Mouse (Mus musculus) midbrain, embryonic 12.5 days (tissue): ENCODE results near the gene Mapkap1. TPM values are rescaled to one million over a fixed set of nuclear protein-coding genes. Genes with fewer than 3 reads are reported as not detected.

Experiments
- ATAC-seq: fragments of 200-750 bp; cut with Nextera tagmentation; 2 replicates; pipeline ENCODE4 v1.8.0; 2017; ENCODE audit warnings: low read depth, moderate TSS enrichment, moderate library complexity; ENCODE audit not compliant: low FRiP score
- H3K27ac ChIP-seq: fragments of 300-500 bp; sonication (generic); replicated peaks from 2 replicates; pipeline ENCODE4 v1.5.1; 2016; ENCODE audit warnings: mild to moderate bottlenecking
- H3K27me3 ChIP-seq: fragments of 300-500 bp; sonication (generic); 2 replicates; pipeline ENCODE4 v1.6.1; 2016; ENCODE audit warnings: mild to moderate bottlenecking
- H3K36me3 ChIP-seq: fragments of 300-500 bp; sonication (generic); 2 replicates; pipeline ENCODE4 v1.6.1; 2016
- H3K4me1 ChIP-seq: fragments of 300-500 bp; sonication (generic); 2 replicates; pipeline ENCODE4 v1.6.1; 2016
- H3K4me2 ChIP-seq: fragments of 300-500 bp; sonication (generic); replicated peaks from 2 replicates; pipeline ENCODE4 v1.6.1; 2016; ENCODE audit warnings: mild to moderate bottlenecking, moderate library complexity
- H3K4me3 ChIP-seq: fragments of 300-500 bp; sonication (generic); 2 replicates; pipeline ENCODE4 v1.5.1; 2016; ENCODE audit warnings: mild to moderate bottlenecking
- H3K9ac ChIP-seq: fragments of 300-500 bp; sonication (generic); replicated peaks from 2 replicates; pipeline ENCODE4 v1.6.1; 2016; ENCODE audit warnings: mild to moderate bottlenecking, moderate library complexity
- H3K9me3 ChIP-seq: fragments of 300-500 bp; sonication (generic); 2 replicates; pipeline ENCODE4 v1.6.1; 2016; ENCODE audit warnings: mild to moderate bottlenecking
- WGBS: fragments of 180-500 bp; shearing (Covaris S2); methylation state at CpG from one replicate; pipeline ENCODE4 v1.1.7; 2016; 5-methylcytosine and 5-hydroxymethylcytosine counted together
- polyA plus RNA-seq: library from polyadenylated mRNA; unstranded; fragments of >200 nt; fragmentation: Nextera tagmentation; extraction: Ambion mirVana; gene quantifications from 2 replicates; pipeline ENCODE4 v1.2.1, GENCODE M21; 2016

Gene Mapkap1
- polyA plus RNA-seq, 1 experiment from 2014 or later: 112 TPM

DNA sequence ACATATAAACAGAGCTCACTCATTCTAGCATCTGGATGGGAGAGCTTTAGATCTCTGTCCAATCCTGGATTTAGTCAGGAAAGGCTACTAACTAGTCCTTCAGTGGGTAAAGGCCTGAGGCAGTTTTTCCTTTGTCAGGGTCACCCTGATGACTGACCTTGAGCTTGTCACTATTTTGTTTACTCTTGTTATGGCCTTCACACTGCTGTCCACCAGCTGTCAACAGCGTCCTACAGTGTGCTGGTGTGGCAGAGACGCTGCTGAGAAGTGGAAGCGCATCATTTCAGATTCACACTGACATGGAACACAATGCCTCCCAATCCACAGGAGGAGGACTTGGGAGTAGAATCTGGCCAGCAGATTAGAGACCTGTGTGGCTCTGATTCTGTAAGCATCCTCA lies 130.8 kb downstream of the Mapkap1 start:
- H3K4me1 ChIP-seq: peaks cover 9% of the 10 kb centered on the region; the same call in 1 of the 2 replicates
- H3K4me3 ChIP-seq: no peak overlapping the region
- 88% methylated on average over 3 of the region's 3 CpGs for WGBS
- H3K4me2 ChIP-seq: no peak overlapping the region
- H3K27ac ChIP-seq: no peak overlapping the region
- no peak overlapping the region for H3K9ac ChIP-seq
- no peaks in the 10 kb centered on the region for H3K27me3 ChIP-seq
- 0 out of 2 replicates have a peak, but pooled peaks cover 3% of the 10 kb centered on the region for H3K36me3 ChIP-seq
- ATAC-seq: no peak
- no peaks in the 10 kb centered on the region for H3K9me3 ChIP-seq

DNA sequence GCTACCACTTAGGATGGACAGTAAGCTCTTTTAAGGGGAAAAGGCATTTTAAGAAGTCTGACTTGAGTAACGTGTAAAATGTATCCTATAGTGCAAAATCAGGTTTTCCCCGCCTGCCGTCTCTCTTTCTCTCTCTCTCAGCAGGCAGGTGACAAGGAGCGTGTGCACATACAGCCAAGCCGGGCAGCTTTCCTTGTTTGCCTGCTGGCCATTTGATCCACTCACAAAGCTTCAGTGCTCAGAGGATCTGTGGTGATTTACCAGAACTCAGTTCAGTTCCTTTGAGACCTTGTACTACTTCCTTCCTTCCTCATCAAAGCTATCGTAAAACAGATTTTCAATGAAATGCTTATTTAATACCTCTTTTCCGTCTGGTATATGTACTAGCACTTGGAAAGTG lies 137.0 kb downstream of the Mapkap1 start:
- peaks cover 5% of the 10 kb centered on the region for H3K4me1 ChIP-seq
- no peak overlapping the region for H3K4me2 ChIP-seq
- H3K4me3 ChIP-seq: no peak overlapping the region
- H3K9me3 ChIP-seq: no peaks in the 10 kb centered on the region
- ATAC-seq: no peak
- no peaks in the 10 kb centered on the region for H3K36me3 ChIP-seq
- WGBS: 71% methylated on average over 7 of the region's 7 CpGs
- no peak overlapping the region for H3K27ac ChIP-seq
- no peaks in the 10 kb centered on the region for H3K27me3 ChIP-seq
- no peak overlapping the region for H3K9ac ChIP-seq

DNA sequence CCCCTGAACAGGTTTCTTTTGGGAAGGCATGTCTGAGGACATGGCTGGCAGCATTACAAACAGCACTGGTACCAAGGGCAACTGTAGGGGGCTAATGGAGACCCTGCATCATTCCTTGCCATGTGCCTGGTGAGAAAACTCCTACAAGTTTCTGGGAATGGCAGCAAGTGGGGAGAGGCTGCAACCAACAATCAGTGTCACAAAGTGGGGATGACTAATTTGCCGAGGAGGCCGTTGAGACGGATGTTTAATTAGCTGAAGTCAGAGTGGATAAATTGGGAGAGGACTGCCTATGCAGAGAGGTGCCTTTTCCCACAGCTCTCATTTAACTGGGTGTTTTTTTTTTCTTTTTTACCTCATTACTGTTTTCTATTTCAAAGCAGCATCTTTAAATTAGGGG lies 137.4 kb downstream of the Mapkap1 start:
- no peaks in the 10 kb centered on the region for H3K27me3 ChIP-seq
- H3K27ac ChIP-seq: no peak overlapping the region
- H3K4me2 ChIP-seq: no peak overlapping the region
- H3K36me3 ChIP-seq: no peaks in the 10 kb centered on the region
- no peak overlapping the region for H3K9ac ChIP-seq
- no peaks in the 10 kb centered on the region for H3K9me3 ChIP-seq
- 83% methylated on average over 3 of the region's 3 CpGs for WGBS
- H3K4me1 ChIP-seq: peaks cover 5% of the 10 kb centered on the region
- ATAC-seq: no peak
- no peak overlapping the region for H3K4me3 ChIP-seq

DNA sequence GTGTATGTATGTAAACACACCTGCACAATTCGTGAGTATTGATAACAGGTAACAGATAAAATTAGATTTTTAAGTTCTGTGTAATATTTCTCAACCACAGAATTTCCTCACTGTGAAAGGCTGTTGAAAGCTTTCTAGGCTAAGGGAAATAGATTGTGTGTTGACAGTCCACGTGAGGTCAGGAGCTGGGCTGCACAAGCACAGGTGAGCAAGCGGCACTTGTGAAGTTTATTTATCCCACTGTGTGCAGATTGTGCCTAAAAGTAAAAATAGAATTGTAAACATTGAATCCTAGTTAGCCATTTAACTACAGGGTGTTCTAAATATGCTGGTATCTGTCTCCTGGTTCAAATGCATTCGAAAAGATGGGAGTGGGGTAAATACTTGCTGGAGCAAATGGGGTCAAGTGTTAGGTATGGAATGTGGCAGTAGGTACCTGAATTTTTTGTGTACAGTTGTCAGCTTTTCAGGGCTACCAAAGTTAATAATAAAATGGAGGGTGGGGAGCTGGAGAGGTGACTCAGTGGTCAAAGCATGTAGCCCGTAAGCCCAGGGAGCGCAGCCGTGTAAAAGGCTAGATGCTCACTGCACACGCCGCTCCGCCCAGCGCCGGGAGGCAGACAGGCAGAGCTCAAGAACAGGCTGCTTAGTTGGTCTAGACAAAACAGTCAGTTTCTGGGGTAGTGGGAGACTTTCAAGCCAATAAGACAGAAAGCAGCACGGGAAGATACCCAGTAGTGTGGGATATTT lies 138.2 kb downstream of the Mapkap1 start:
- Histone ChIP-seq H3K36me3 (no peaks in the 10 kb centered on the region), H3K4me1 (peaks cover 5% of the 10 kb centered on the region), H3K27me3 (no peaks in the 10 kb centered on the region), H3K4me2 (no peak overlapping the region), H3K9ac (no peak overlapping the region), H3K4me3 (no peak overlapping the region), H3K27ac (no peak overlapping the region), H3K9me3 (no peaks in the 10 kb centered on the region)
- WGBS: 93% methylated on average over 13 of the region's 13 CpGs
- no peak for ATAC-seq

DNA sequence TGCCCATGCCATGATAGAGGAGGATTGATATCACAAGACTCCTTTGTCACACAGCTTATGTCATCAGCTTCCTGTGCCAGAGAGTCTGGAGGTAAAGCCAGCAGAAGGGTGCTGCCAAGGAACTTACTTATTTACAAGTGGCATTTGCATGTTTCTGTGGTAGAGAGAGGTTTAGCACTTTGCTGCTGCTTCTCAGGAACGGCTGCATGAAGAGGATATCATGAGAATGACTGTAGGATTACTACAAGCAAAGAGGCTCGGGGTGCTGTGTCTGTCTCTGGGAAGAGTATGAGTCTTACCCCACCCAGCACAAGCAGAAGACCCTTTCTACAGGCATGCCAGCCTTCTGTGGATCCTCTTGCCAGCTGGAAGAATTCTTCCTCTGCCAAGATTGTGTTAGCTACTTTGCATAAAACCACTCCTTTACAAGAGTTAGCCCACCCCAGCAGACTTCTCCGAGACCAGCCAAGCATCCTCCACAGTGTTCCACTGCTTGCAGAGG lies 139.7 kb downstream of the Mapkap1 start:
- no peak for ATAC-seq
- Histone ChIP-seq H3K4me2 (no peak overlapping the region), H3K9ac (no peak overlapping the region), H3K4me3 (no peak overlapping the region), H3K9me3 (no peaks in the 10 kb centered on the region), H3K27ac (no peak overlapping the region), H3K27me3 (no peaks in the 10 kb centered on the region), H3K4me1 (peaks cover 5% of the 10 kb centered on the region), H3K36me3 (no peaks in the 10 kb centered on the region)
- WGBS: 89% methylated on average over 3 of the region's 3 CpGs

DNA sequence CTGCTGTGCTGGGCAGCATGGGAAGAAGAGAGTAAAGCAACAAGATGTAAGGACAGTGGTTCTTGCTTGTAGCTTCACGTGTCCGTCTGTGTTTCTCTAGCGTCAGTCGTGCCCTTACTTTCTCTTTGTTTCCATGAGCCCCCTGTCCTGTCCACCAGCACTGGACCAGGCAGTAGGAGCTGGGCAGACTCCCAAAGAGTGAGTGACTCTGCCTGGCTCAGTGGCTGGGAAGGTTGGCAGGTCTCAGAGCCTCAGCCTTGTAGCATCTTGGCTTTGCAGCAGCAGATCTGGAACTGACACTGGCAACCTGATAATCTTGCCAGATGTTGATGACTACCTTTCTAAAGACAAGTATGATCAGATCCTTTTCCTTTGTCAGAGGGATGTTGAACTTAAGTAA lies 140.9 kb downstream of the Mapkap1 start:
- Histone ChIP-seq H3K27me3 (no peaks in the 10 kb centered on the region), H3K36me3 (no peaks in the 10 kb centered on the region), H3K4me3 (no peak overlapping the region), H3K4me1 (peaks cover 5% of the 10 kb centered on the region), H3K27ac (no peak overlapping the region), H3K9me3 (no peaks in the 10 kb centered on the region), H3K4me2 (no peak overlapping the region), H3K9ac (no peak overlapping the region)
- no peak for ATAC-seq
- WGBS: 95% methylated on average over 4 of the region's 4 CpGs

DNA sequence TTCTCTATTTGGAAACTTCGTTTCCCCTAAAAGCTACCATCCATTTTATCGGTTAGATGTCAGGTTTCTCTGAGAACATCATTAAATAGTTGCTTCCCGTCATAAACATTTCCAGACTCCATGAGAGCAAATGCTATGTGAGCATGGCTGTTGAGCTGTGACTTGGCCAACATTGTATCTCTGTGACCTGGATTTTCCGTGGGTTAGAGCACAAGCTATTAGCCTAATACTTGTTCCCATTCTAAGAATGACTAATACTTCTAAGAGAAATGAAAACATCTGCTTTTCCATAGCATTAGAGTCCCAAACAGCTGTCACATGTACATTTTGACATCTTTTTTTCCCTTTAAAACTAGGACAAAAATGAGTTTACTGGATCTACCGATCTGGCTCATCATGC lies 142.4 kb downstream of the Mapkap1 start:
- Histone ChIP-seq H3K4me2 (no peak overlapping the region), H3K9ac (no peak overlapping the region), H3K4me3 (no peak overlapping the region), H3K27ac (no peak overlapping the region), H3K36me3 (no peaks in the 10 kb centered on the region), H3K9me3 (no peaks in the 10 kb centered on the region), H3K4me1 (no peaks in the 10 kb centered on the region; the same call in none of the 2 replicates), H3K27me3 (no peaks in the 10 kb centered on the region)
- no peak for ATAC-seq
- WGBS: 84% methylated on average over 5 of the region's 5 CpGs

DNA sequence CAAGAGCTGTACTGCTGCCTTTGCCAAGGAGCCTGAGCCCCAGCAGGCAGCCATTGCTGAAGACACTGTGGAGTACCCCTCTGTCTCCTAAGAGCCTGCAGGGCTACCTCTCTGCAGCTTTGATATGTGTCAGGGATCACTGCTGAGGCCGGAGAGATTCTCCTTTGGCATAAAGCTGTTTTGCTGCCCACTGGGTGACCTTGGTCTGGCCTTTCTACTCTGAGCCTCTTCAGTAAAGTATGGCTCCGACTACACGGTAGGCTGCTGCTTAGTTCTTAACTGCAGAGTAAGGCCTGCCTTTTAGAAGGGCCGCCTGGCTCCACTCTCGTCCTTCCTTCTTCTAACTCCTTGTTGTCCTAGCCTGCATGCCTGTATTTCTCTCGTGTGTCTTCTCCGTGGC lies 142.9 kb downstream of the Mapkap1 start:
- no peak overlapping the region for H3K4me2 ChIP-seq
- H3K27me3 ChIP-seq: no peaks in the 10 kb centered on the region
- no peak overlapping the region for H3K27ac ChIP-seq
- 60% methylated on average over 7 of the region's 7 CpGs for WGBS
- H3K9me3 ChIP-seq: no peaks in the 10 kb centered on the region
- no peak for ATAC-seq
- no peak overlapping the region for H3K4me3 ChIP-seq
- no peak overlapping the region for H3K9ac ChIP-seq
- no peaks in the 10 kb centered on the region; the same call in 1 of the 2 replicates for H3K4me1 ChIP-seq
- H3K36me3 ChIP-seq: no peaks in the 10 kb centered on the region

DNA sequence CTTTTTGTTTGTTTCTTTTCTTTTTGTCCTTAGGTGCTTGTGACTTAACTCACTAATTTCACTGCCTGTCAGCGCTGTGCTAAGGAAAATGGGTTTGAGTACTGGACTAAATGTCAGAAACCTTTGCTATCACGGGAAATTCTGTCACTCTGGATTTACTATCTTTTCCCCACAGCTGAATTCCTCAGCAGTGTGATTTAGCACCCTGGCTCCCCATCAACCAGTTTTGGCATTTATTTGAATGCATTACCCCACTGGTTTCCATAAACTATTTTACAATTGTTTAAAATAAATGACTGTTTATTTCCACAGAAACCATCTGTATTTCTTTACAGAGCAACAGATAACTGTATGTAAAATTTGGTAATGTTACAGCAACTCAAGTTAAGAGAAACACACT lies 146.2 kb downstream of the Mapkap1 start:
- H3K9ac ChIP-seq: no peak overlapping the region
- H3K4me2 ChIP-seq: no peak overlapping the region
- no peaks in the 10 kb centered on the region for H3K36me3 ChIP-seq
- no peak for ATAC-seq
- H3K4me3 ChIP-seq: no peak overlapping the region
- no peaks in the 10 kb centered on the region; the same call in 1 of the 2 replicates for H3K4me1 ChIP-seq
- WGBS: 79% methylated on average over 2 of the region's 2 CpGs
- H3K9me3 ChIP-seq: no peaks in the 10 kb centered on the region
- H3K27ac ChIP-seq: no peak overlapping the region
- H3K27me3 ChIP-seq: no peaks in the 10 kb centered on the region

DNA sequence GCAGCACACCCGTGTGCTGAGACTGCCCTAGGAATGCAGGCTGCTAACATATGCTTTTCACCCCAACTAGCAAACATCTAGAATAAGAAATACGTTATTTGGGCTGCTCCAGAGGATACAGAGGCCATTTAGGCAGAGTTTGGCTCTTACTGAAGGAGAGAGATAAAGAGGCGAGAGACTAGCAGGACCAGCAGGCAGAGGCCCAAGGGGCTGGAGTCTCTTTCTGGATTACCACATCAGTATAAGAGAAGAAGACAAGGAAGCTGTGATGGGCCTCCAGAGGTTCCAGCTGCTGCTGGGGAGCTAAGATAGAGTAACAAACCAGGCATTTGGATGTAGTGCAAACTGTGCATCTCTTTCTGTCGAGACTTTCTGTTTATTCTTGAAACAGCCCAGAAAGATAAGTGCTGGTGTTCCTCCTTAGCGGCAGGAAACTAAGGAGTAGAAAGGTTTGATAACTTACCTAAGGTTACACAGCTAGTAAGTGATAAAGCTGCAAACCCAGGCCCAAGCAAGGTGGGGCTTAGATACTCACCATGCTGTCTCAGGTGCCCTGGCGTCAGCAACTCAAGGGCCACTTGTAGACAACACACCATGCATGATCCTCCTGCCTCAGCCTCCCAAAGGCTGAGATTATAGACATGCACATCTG lies 147.1 kb downstream of the Mapkap1 start:
- Histone ChIP-seq H3K27ac (no peak overlapping the region), H3K4me3 (no peak overlapping the region), H3K9ac (no peak overlapping the region), H3K36me3 (no peaks in the 10 kb centered on the region), H3K9me3 (no peaks in the 10 kb centered on the region), H3K4me2 (no peak overlapping the region), H3K4me1 (no peaks in the 10 kb centered on the region; the same call in 1 of the 2 replicates), H3K27me3 (no peaks in the 10 kb centered on the region)
- ATAC-seq: no peak
- 86% methylated on average over 6 of the region's 6 CpGs for WGBS

DNA sequence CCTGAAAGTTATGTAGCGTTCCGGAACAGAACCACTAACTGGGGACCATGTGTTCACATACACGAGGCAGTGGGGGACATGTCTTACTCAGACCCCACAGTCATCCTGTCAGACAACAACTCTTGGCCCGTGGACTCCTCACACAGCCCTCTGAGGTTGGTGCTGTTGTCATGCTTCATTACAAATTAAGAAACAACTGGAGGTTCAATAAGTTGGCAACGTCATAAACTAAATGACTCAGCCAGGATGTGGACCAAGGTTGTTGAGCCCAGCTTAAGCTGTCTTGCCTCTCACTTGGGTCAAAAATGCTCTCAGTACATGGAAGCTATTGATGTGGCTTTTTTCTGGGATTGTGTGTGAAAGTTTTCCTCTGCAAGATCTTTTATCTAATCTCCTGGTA lies 153.6 kb downstream of the Mapkap1 start:
- Histone ChIP-seq H3K27ac (no peak overlapping the region), H3K4me2 (no peak overlapping the region), H3K4me3 (no peak overlapping the region), H3K9me3 (no peaks in the 10 kb centered on the region), H3K36me3 (no peaks in the 10 kb centered on the region), H3K4me1 (no peaks in the 10 kb centered on the region), H3K27me3 (no peaks in the 10 kb centered on the region), H3K9ac (no peak overlapping the region)
- ATAC-seq: no peak
- 90% methylated on average over 5 of the region's 5 CpGs for whole genome bisulfite sequencing

DNA sequence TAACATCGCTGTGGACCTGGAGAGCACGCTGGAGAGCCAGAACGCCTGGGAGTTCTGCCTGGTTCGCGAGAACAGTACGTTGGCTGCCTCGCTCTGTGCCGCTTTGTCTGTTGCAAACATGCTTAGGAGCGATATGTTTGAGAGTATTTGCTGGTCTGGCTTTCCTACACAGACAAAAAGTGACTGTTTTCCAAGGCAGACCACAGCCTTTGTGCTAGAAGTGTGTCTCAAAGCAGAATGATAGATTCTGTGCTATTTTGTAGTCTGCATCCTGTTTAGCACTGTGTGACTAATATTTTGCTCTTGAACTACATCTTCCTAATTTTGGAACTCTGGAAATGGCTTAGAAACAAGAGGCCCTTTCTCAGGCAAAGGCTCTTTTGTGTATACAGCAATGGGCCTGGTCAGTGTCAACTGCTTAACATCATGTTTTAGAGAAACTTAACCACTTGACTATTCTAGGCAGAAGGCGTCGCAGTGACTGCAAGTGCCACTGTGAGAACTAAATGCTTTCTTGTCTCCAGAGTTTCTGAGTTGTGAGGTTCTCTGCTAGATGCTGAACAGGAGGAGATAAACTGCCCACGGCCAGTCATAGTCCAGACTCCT lies 156.6 kb downstream of the Mapkap1 start:
- Histone ChIP-seq H3K9ac (no peak overlapping the region), H3K9me3 (no peaks in the 10 kb centered on the region), H3K36me3 (no peaks in the 10 kb centered on the region), H3K4me3 (no peak overlapping the region), H3K27me3 (peaks cover 12% of the 10 kb centered on the region), H3K4me1 (no peaks in the 10 kb centered on the region), H3K27ac (no peak overlapping the region), H3K4me2 (no peak overlapping the region)
- WGBS: 81% methylated on average over 12 of the region's 12 CpGs
- ATAC-seq: no peak
